Mouse (Mus musculus) intestine, embryonic 15.5 days (tissue): ENCODE measurements around the gene Mustn1. TPM values are rescaled to one million over a fixed set of nuclear protein-coding genes. Genes with fewer than 3 reads are reported as not detected.

Experiments
- ATAC-seq: fragments of 200-750 bp; cut with Nextera tagmentation; 2 replicates; pipeline ENCODE4 v1.8.0; 2017; ENCODE audit warnings: moderate TSS enrichment, moderate library complexity
- H3K27ac ChIP-seq: fragments of 300-500 bp; sonication (generic); 2 replicates; pipeline ENCODE4 v1.5.1; 2015; ENCODE audit warnings: mild to moderate bottlenecking, inconsistent platforms
- H3K27me3 ChIP-seq: fragments of 300-500 bp; sonication (generic); replicated peaks from 2 replicates; pipeline ENCODE4 v1.6.1; 2015; ENCODE audit warnings: inconsistent platforms
- H3K36me3 ChIP-seq: fragments of 300-500 bp; sonication (generic); 2 replicates; pipeline ENCODE4 v1.6.1; 2015; ENCODE audit warnings: inconsistent platforms
- H3K4me1 ChIP-seq: fragments of 300-500 bp; sonication (generic); replicated peaks from 2 replicates; pipeline ENCODE4 v1.6.1; 2015; ENCODE audit warnings: inconsistent platforms
- H3K4me2 ChIP-seq: fragments of 300-500 bp; sonication (generic); replicated peaks from 2 replicates; pipeline ENCODE4 v1.6.1; 2015; ENCODE audit warnings: mild to moderate bottlenecking, inconsistent platforms
- H3K4me3 ChIP-seq: fragments of 300-500 bp; sonication (generic); replicated peaks from 2 replicates; pipeline ENCODE4 v1.5.1; 2015; ENCODE audit warnings: inconsistent platforms
- H3K9ac ChIP-seq: fragments of 300-500 bp; sonication (generic); 2 replicates; pipeline ENCODE4 v1.6.1; 2015; ENCODE audit warnings: inconsistent platforms
- H3K9me3 ChIP-seq: fragments of 300-500 bp; sonication (generic); 2 replicates; pipeline ENCODE4 v1.6.1; 2016; ENCODE audit warnings: inconsistent platforms
- WGBS: fragments of 180-500 bp; shearing (Covaris S2); methylation state at CpG from one replicate; pipeline ENCODE4 v1.1.7; 2015; 5-methylcytosine and 5-hydroxymethylcytosine counted together
- polyA plus RNA-seq: library from polyadenylated mRNA; unstranded; fragments of >200 nt; fragmentation: Nextera tagmentation; extraction: Ambion mirVana; gene quantifications from 2 replicates; pipeline ENCODE4 v1.2.1, GENCODE M21; 2015

The Mustn1 gene
- polyA plus RNA-seq: 8.1 and 8.3 TPM in 2 replicates

DNA sequence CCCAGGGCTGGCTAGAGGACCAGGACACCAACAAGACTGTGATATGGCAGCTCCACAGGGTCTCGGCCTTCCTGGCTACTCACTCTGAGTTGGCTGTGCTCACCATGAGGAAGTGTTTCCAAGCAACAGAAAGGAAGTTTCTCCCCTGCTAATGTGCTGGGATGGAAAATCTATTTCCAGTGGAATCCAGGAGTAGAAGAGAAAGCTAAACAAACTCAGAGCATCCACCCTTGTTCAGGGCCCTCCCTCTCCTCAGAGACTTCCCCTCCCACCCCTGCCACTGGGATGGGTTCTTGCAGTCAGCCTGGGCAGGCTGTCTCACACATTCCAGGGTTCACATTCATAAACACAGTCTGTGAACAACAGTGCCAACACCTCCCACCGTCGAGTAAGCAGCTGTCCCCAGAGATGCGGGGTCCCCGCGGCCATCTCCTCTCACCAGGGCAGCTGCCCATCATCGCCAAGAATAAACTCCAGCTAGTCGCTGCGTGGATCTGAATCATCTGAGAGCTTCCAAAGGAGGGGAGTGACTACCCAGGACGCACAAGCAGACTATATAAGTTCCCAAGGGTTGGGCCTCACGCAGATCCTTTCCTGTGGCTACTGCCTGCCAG lies at the start of gene Mustn1:
Mustn1 (plus strand) TSS at position 243 of the 614 bp plus-strand sequence.
- WGBS: 33% methylated on average over 11 of the region's 11 CpGs
- H3K36me3 ChIP-seq: peaks cover under 1% of the 10 kb centered on the region; the same call in 1 of the 2 replicates
- no peak for ATAC-seq

DNA sequence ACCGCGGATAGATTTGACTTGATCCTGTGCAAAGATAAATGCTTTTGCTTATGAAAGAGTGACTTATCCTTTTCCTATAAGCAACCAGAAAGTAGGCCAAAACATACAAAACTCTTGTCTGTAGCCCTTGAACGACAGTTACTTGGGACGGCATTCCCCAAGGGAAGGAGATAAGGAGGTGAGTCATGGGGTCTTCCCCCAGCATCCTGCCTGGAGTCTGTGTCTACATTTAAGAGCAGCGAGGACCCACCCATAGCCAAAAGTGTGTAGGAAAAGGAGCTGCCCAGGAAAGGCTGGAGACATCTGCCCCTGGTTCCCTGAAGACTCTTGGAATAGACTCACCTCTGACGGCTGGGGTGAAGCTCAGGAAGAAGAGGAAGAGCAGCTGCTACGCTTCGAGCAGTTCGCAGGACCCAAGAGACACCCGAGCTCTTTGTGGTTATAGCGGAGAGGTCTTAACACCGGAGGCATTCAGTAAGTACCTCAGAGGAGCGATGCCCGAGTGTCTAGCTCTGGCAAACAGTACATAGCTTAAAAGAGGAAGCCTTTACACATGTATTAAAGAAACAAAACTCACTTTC lies 41.5 kb upstream of the Mustn1 start:
- Histone ChIP-seq H3K36me3 (peaks cover 6% of the 10 kb centered on the region; the same call in 1 of the 2 replicates), H3K4me3 (no peak overlapping the region), H3K4me2 (no peak overlapping the region), H3K27ac (no peak overlapping the region), H3K9ac (no peak overlapping the region), H3K4me1 (no peaks in the 10 kb centered on the region), H3K9me3 (no peaks in the 10 kb centered on the region), H3K27me3 (no peaks in the 10 kb centered on the region)
- WGBS: 80% methylated on average over 14 of the region's 14 CpGs
- no peak for ATAC-seq

More for the DNA sequence above, at the start of gene Mustn1:
- peak within 1 kb of the TSS; percentile 59 for H3K27ac ChIP-seq
- H3K27me3 ChIP-seq: no peaks in the 10 kb centered on the region
- no peak within 1 kb of the TSS for H3K4me3 ChIP-seq
- H3K9me3 ChIP-seq: no peaks in the 10 kb centered on the region
- H3K9ac ChIP-seq: peak within 1 kb of the TSS; percentile 6; the same call in 1 of the 2 replicates
- peaks cover 17% of the 10 kb centered on the region for H3K4me1 ChIP-seq
- H3K4me2 ChIP-seq: peak within 1 kb of the TSS; percentile 30; the same call in 1 of the 2 replicates

DNA sequence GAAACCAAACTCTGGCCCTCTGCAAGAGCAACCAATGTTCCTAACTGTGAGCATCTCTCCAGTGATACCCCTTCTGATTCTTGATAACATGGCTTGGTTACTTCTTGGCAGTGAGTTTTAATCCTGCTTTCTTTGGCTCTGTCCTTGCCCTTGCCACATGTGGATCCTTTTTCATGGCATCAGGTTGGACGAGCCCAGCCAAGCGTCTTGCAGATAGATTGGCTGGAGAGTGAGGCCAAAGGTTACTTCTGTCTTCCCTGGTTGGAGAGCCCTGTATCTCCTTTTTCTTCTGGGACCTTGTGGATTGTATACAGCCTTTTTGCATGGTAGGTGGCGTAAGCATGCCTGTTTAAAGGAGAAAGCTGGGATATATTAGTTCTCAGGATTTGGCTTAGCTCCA lies 35.3 kb upstream of the Mustn1 start:
- Histone ChIP-seq H3K27ac (no peak overlapping the region), H3K9ac (no peak overlapping the region), H3K27me3 (no peaks in the 10 kb centered on the region), H3K36me3 (no peaks in the 10 kb centered on the region; the same call in none of the 2 replicates), H3K9me3 (no peaks in the 10 kb centered on the region), H3K4me1 (no peaks in the 10 kb centered on the region), H3K4me3 (no peak overlapping the region), H3K4me2 (no peak overlapping the region)
- no peak for ATAC-seq
- WGBS: 89% methylated on average over 3 of the region's 3 CpGs

DNA sequence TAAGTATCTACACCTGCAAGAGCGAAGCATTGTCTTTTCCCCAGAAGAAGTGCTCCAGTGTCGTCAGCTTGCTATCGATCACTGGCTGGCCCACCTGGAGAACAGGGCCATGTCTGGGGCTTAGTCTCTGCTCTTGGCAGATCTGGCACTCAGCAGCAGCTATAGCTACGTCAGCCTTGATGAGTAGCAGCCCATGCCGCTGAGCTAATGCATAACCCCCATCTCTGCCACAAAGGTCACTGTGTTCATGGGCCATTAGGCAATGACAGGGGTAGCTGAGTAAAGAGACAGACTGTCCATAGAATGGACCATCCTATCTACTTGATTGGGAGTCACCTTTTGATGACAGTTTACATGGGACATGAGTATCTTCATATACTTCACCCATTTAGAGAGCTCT lies 28.5 kb upstream of the Mustn1 start:
- Histone ChIP-seq H3K36me3 (no peaks in the 10 kb centered on the region; the same call in 1 of the 2 replicates), H3K4me1 (no peaks in the 10 kb centered on the region), H3K27ac (no peak overlapping the region), H3K9me3 (no peaks in the 10 kb centered on the region), H3K9ac (no peak overlapping the region), H3K27me3 (no peaks in the 10 kb centered on the region), H3K4me3 (no peak overlapping the region), H3K4me2 (no peak overlapping the region)
- 93% methylated on average over 5 of the region's 5 CpGs for WGBS
- no peak for ATAC-seq

DNA sequence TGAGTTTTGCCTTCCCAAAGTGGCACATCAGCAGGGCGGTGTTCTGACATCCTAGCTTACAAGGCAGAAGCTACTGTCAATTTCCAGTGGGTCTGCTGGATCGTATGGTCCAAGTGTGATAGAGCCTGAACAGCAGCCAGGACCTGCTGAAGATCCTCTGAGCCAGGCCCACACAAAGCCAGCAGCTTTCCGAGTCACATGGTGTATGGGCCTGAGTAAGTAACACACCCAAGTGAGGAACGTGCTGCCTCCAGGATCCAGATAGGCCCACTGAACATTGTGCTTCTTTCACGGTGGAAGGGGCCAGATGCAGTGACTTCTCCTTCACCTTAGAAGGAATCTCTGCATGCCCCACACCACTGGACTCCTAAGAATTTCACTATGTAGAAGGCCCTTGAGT lies 26.7 kb upstream of the Mustn1 start:
- ATAC-seq: no peak; the same call in 1 of the 2 replicates
- Histone ChIP-seq H3K9ac (no peak overlapping the region), H3K27ac (no peak overlapping the region), H3K9me3 (no peaks in the 10 kb centered on the region), H3K27me3 (no peaks in the 10 kb centered on the region), H3K4me3 (no peak overlapping the region), H3K4me2 (no peak overlapping the region), H3K4me1 (no peaks in the 10 kb centered on the region), H3K36me3 (no peaks in the 10 kb centered on the region)
- WGBS: 84% methylated on average over 5 of the region's 5 CpGs

DNA sequence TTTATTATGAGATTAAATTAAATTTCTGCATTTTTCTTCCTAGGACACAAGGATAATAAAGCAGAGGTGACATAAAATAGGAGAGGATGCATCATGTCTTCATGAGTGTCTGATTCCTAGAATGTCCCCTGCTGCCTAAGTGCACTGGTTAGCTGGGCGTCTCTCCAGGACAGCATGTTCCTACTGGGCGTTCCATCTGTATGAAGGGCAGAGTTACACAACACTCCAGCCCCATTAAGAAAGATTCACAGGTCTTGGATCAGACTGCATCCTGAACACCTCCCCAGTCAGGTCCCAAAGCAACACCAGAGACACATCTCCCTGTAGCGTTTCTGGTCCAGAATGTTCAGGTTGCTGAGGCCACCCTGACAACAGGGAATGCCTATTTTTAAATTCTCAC lies 23.7 kb upstream of the Mustn1 start:
- H3K27me3 ChIP-seq: no peaks in the 10 kb centered on the region
- H3K4me3 ChIP-seq: no peak overlapping the region
- H3K9ac ChIP-seq: no peak overlapping the region
- no peak overlapping the region for H3K27ac ChIP-seq
- 91% methylated on average over 3 of the region's 3 CpGs for WGBS
- no peaks in the 10 kb centered on the region for H3K4me1 ChIP-seq
- ATAC-seq: no peak
- H3K9me3 ChIP-seq: no peaks in the 10 kb centered on the region
- H3K4me2 ChIP-seq: no peak overlapping the region
- no peaks in the 10 kb centered on the region for H3K36me3 ChIP-seq

DNA sequence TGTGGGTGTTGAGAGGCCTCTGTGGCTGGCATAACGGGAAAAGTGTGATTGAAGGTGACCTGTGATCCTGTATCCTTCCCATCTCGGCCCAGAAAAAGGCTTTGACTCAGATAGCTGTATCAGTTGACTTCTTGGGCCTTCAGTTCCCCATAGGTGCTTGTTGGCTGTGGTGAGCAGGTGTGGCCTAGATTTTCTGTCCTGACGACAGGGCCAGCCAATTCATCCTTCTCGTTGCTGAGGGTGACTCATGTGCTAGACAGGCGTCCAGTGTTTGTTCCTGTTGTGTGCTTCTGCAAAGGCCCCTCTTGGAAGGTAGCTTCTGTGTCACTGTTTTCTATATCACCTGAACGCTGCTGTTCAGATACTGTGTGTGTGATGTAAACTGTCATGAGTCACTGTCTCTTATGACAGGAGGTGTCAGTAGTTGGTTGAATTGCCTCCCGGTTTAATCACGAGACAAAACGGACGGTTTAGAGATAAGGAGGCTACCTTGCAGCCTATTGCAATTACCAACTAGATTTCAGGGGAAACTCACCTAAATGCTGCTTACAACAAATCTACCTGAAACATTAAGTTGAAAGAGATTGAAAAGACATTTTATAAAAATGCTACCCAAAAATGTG lies 22.0 kb upstream of the Mustn1 start:
- Histone ChIP-seq H3K36me3 (no peaks in the 10 kb centered on the region), H3K9me3 (no peaks in the 10 kb centered on the region), H3K4me1 (0 out of 2 replicates have a peak, but pooled peaks cover 10% of the 10 kb centered on the region), H3K4me3 (no peak overlapping the region), H3K9ac (no peak overlapping the region), H3K27me3 (no peaks in the 10 kb centered on the region), H3K4me2 (no peak overlapping the region), H3K27ac (no peak overlapping the region)
- WGBS: 60% methylated on average over 10 of the region's 10 CpGs
- ATAC-seq: peak; percentile 48

DNA sequence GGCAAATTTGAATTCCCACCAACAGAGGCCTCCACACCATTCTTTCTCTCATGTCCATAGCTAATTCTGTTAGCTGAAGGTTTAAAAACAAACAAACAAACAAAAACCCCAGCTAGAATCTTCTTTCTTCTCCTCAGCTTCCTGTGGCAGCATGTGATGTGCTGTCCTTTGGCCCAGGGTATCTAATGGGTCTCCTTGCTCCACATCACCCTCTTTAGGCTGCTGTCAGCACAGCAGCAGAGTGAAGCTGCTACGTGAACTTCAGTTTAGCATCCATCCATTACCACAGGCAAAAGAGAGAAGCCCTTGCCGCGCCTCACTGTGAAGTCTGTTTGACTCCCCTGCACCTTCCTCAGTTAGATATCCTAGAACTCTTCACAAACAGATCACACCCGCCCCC lies 21.0 kb upstream of the Mustn1 start:
- WGBS: 86% methylated on average over 4 of the region's 4 CpGs
- H3K27ac ChIP-seq: no peak overlapping the region
- H3K27me3 ChIP-seq: no peaks in the 10 kb centered on the region
- ATAC-seq: no peak
- H3K36me3 ChIP-seq: no peaks in the 10 kb centered on the region
- H3K9ac ChIP-seq: no peak overlapping the region
- 0 out of 2 replicates have a peak, but pooled peaks cover 14% of the 10 kb centered on the region for H3K4me1 ChIP-seq
- no peaks in the 10 kb centered on the region for H3K9me3 ChIP-seq
- H3K4me3 ChIP-seq: no peak overlapping the region
- H3K4me2 ChIP-seq: no peak overlapping the region

DNA sequence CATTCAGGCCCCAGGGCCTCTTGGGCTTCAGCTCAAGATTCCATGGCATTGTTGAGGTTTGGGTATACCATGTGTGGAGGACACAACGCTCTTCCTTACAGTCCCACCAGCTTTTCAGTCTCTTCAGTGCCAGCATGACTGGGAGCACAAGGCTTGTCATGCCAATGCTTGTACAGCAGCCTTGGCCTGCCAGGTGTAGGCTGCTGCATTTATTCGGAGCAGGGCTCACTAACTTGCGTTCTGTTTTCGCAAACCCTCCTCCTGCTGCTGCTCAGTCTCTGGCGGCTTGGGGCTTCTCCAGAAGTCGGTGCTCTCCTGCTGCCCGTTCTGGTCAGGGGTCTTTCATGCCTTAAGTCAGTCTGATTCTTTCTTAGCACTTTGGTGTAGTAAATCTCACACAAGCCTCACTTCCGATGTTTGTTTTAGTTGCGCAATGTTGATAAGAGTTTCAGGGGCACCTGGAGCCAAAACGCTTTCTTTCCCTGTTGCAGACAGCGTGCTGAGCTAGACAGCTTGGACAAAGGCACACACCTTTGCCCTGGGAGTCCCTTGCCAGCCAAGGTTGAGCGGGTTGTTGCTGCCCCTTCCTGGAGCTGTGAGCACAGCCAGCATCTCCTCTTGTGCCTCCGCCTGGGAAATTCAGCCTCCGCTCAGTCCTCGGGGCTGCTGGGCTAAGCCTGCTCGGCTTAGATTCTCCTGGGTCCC lies 17.4 kb upstream of the Mustn1 start:
- peak; percentile 91 for ATAC-seq
- Histone ChIP-seq H3K9ac (no peak overlapping the region), H3K4me3 (no peak overlapping the region), H3K36me3 (no peaks in the 10 kb centered on the region), H3K4me1 (0 out of 2 replicates have a peak, but pooled peaks cover 14% of the 10 kb centered on the region), H3K9me3 (no peaks in the 10 kb centered on the region), H3K4me2 (peak overlapping the region; percentile 45), H3K27ac (peak overlapping the region; percentile 24; the same call in 1 of the 2 replicates), H3K27me3 (no peaks in the 10 kb centered on the region)
- WGBS: 32% methylated on average over 16 of the region's 16 CpGs

DNA sequence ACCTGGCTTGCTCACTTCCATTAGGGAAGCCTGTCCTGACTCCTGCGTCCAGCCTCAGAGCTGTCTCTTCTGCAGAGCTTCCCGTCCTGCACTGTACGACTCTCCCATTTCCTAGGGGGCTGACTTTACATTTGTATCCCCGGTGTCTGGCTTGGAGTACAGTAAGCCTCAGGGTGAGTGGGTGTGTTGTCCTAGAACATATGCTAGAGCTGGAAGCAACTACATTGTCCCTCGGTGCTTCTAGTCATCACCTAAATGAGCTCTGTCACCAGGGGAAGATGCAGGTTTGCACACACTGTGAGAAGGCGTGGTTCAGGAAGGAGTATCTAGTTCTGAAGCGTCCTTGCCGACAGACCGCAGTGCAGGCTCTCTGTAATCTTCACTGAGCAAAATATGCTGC lies 16.6 kb upstream of the Mustn1 start:
- Histone ChIP-seq H3K27ac (0 out of 2 replicates have a peak overlapping the region, but pooled peaks have one; percentile 24), H3K4me3 (no peak overlapping the region), H3K9ac (no peak overlapping the region), H3K4me1 (0 out of 2 replicates have a peak, but pooled peaks cover 14% of the 10 kb centered on the region), H3K27me3 (no peaks in the 10 kb centered on the region), H3K36me3 (no peaks in the 10 kb centered on the region), H3K4me2 (peak overlapping the region; percentile 45), H3K9me3 (no peaks in the 10 kb centered on the region)
- no peak for ATAC-seq
- 71% methylated on average over 9 of the region's 9 CpGs for WGBS

DNA sequence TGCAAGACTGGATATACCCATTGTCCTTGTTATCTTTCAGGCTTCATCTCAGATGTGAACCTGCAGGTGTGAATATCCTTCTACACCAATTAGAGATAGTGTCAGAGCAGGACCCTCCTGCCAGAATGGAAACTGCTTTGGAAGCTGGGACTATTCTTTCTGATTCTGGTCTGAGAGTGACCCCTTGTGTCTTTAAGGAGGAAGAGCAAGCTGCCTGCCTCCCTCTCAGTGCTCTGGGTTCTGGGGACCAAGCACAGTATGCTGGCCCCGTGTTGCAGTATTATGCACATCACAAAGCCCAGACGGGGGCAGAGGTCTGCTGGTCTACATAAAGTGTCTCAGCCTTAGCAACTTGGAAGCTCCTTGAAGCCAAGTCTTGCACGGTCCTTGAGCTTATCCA lies 13.7 kb upstream of the Mustn1 start:
- Histone ChIP-seq H3K9me3 (no peaks in the 10 kb centered on the region), H3K4me2 (no peak overlapping the region), H3K36me3 (no peaks in the 10 kb centered on the region), H3K27ac (no peak overlapping the region), H3K4me1 (peaks cover 21% of the 10 kb centered on the region; the same call in 1 of the 2 replicates), H3K27me3 (no peaks in the 10 kb centered on the region), H3K4me3 (no peak overlapping the region), H3K9ac (no peak overlapping the region)
- no peak for ATAC-seq
- 75% methylated on average over 3 of the region's 3 CpGs for WGBS

DNA sequence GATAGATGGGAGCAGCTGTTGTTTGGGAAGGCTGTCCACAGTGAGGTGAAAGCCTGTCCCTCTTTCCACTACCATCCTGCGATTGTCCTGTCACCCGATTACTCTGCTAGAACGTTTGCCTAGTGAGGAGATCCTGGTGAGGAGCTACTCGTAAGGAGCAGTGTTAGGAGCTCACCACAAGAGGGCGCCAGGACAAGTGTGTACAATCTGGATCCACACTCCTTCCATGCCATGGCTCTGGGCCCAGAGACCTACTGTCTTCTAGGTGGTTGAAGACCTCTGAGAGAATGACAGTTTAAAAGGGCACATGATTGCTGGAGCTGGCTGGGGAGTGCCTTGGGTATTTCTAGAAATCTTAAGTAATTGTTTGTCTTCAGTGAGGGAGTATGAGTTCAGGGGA lies 12.0 kb upstream of the Mustn1 start:
- Histone ChIP-seq H3K4me3 (no peak overlapping the region), H3K9me3 (no peaks in the 10 kb centered on the region), H3K4me1 (peaks cover 13% of the 10 kb centered on the region; the same call in 1 of the 2 replicates), H3K4me2 (no peak overlapping the region), H3K36me3 (no peaks in the 10 kb centered on the region), H3K27me3 (no peaks in the 10 kb centered on the region), H3K9ac (no peak overlapping the region), H3K27ac (no peak overlapping the region)
- no peak for ATAC-seq
- 27% methylated on average over 5 of the region's 5 CpGs for WGBS
